Mouse (Mus musculus): Measurements from ENCODE around the gene Alox15.
"Not testable (repeated sequence)": the region's sequence is repeated elsewhere in the genome, so short reads cannot be mapped to it uniquely, and the experiment has no call there.

Gene Alox15

GRCm38 (mm10) chr11:70351868-70352267 is at the start of gene Alox15:
TSS of gene Alox15 (minus strand) at chr11:70352031.
- DNase-seq = no peak

GRCm38 (mm10) chr11:70389421-70389820 is 37.6 kb upstream of the Alox15 start:
- DNase-seq = peak; percentile 34

GRCm38 (mm10) chr11:70387436-70387835 is 35.6 kb upstream of the Alox15 start:
- DNase-seq = no peak

- DNase-seq = no peak
Measured at GRCm38 (mm10) chr11:70384136-70384535, 32.3 kb upstream of the Alox15 start.

- DNase-seq = no peak
Measured at GRCm38 (mm10) chr11:70381330-70381729, 29.5 kb upstream of the Alox15 start.

GRCm38 (mm10) chr11:70380478-70381005 is 28.7 kb upstream of the Alox15 start:
- no peak for DNase-seq

GRCm38 (mm10) chr11:70376054-70376453 is 24.2 kb upstream of the Alox15 start:
- DNase-seq = no peak

GRCm38 (mm10) chr11:70374302-70374701 is 22.5 kb upstream of the Alox15 start:
- DNase-seq = no peak

GRCm38 (mm10) chr11:70372849-70373557 is 21.2 kb upstream of the Alox15 start:
- no peak for DNase-seq

GRCm38 (mm10) chr11:70372396-70372795 is 20.6 kb upstream of the Alox15 start:
- DNase-seq = no peak

- DNase-seq = not testable (repeated sequence)
Measured at GRCm38 (mm10) chr11:70368626-70369025, 16.8 kb upstream of the Alox15 start.

- DNase-seq = not testable (repeated sequence)
Measured at GRCm38 (mm10) chr11:70367701-70368100, 15.9 kb upstream of the Alox15 start.

GRCm38 (mm10) chr11:70348630-70349029 is 3.2 kb downstream of the Alox15 start:
- DNase-seq = no peak

GRCm38 (mm10) chr11:70347861-70348260 is 4.0 kb downstream of the Alox15 start:
- no peak for DNase-seq

GRCm38 (mm10) chr11:70345546-70345945 is 6.3 kb downstream of the Alox15 start:
- no peak for DNase-seq

GRCm38 (mm10) chr11:70345061-70345460 is 6.8 kb downstream of the Alox15 start:
- no peak for DNase-seq

GRCm38 (mm10) chr11:70339481-70339880 is 12.3 kb downstream of the Alox15 start:
- DNase-seq = no peak

GRCm38 (mm10) chr11:70334477-70334876 is 17.4 kb downstream of the Alox15 start:
- peak; percentile 86 for DNase-seq

- DNase-seq = no peak
Measured at GRCm38 (mm10) chr11:70324726-70325125, 27.1 kb downstream of the Alox15 start.

GRCm38 (mm10) chr11:70322528-70322927 is 29.3 kb downstream of the Alox15 start, which contains the start of gene Alox12e:
TSS of gene Alox12e (minus strand) at chr11:70322628.
- DNase-seq = no peak

GRCm38 (mm10) chr11:70321664-70322063 is 30.2 kb downstream of the Alox15 start:
- DNase-seq = peak; percentile 71

- DNase-seq = no peak
Measured at GRCm38 (mm10) chr11:70319614-70320013, 32.2 kb downstream of the Alox15 start.

- peak; percentile 37 for DNase-seq
Measured at GRCm38 (mm10) chr11:70313833-70314232, 38.0 kb downstream of the Alox15 start.

- DNase-seq = peak; percentile 61
Measured at GRCm38 (mm10) chr11:70309341-70309740, 42.5 kb downstream of the Alox15 start.

GRCm38 (mm10) chr11:70308296-70308695 is 43.5 kb downstream of the Alox15 start:
- peak; percentile 28 for DNase-seq
